In genomic region chr6:88074752-88075554, GRCm38 (mm10) we compare ENCODE assay signal across 8 mouse cellular contexts. TPM values are rescaled to one million over a fixed set of nuclear protein-coding genes. Genes with fewer than 3 reads are reported as not detected.
DNase-seq lines count a peak whose midpoint lies in the region; ATAC-seq and TF ChIP-seq lines count a peak whose summit lies in the region.

No protein-coding gene starts in this region.

- peaks cover 15% of the 10 kb centered on the region for H3K4me1 ChIP-seq in G1E (ENCODE audit: insufficient read depth, low read depth, low read length)
- 0 out of 2 replicates have a peak, but pooled peaks cover 5% of the 10 kb centered on the region for H3K4me1 ChIP-seq in forebrain, embryonic 16.5 days (replicated peaks; ENCODE audit: control insufficient read depth, insufficient read depth, low read length)
- H3K4me1 ChIP-seq in lung, embryonic 14.5 days (ENCODE audit: insufficient read depth) = no peaks in the 10 kb centered on the region
- no peaks in the 10 kb centered on the region for H3K4me1 ChIP-seq in olfactory bulb, adult 2 months (ENCODE audit: control insufficient read depth, insufficient read depth, low read length)
- H3K4me1 ChIP-seq in thymus, adult 2 months (replicated peaks; ENCODE audit: control insufficient read depth, insufficient read depth, low read length) = peaks cover 3% of the 10 kb centered on the region

- WGBS in forebrain, embryonic 16.5 days = 3% methylated on average over 32 of the region's 32 CpGs
- WGBS in lung, embryonic 14.5 days = 4% methylated on average over 32 of the region's 32 CpGs
- WGBS in olfactory bulb, adult 2 months = 2% methylated on average over 32 of the region's 32 CpGs
- WGBS in thymus, adult 2 months = under 1% methylated on average over 32 of the region's 32 CpGs

- H3K4me2 ChIP-seq in forebrain, embryonic 16.5 days (ENCODE audit: low read length) = peak overlapping the region; percentile 90
- peak overlapping the region; percentile 55 for H3K4me2 ChIP-seq in lung, embryonic 14.5 days

- no peaks in the 10 kb centered on the region; the same call in 1 of the 2 replicates for H3K27me3 ChIP-seq in G1E (ENCODE audit: insufficient read depth, low read length)
- peaks cover 8% of the 10 kb centered on the region; the same call in 1 of the 2 replicates for H3K27me3 ChIP-seq in forebrain, embryonic 16.5 days (replicated peaks; ENCODE audit: control insufficient read depth, insufficient read depth, low read length)
- H3K27me3 ChIP-seq in lung, embryonic 14.5 days (ENCODE audit: insufficient read depth, low read length) = no peaks in the 10 kb centered on the region
- no peaks in the 10 kb centered on the region for H3K27me3 ChIP-seq in thymus, adult 2 months (ENCODE audit: control insufficient read depth, insufficient read depth, low read length)

- peak overlapping the region; percentile 74 for H3K4me3 ChIP-seq in G1E (ENCODE audit: low read depth, low read length)
- H3K4me3 ChIP-seq in forebrain, embryonic 16.5 days (replicated peaks; ENCODE audit: low read length) = peak overlapping the region; percentile 56
- peak overlapping the region; percentile 73 for H3K4me3 ChIP-seq in layer of hippocampus, adult 2 months
- H3K4me3 ChIP-seq in lung, embryonic 14.5 days (ENCODE audit: low read depth, low read length) = peak overlapping the region; percentile 28
- H3K4me3 ChIP-seq in olfactory bulb, adult 2 months (ENCODE audit: insufficient read depth, low read depth, low read length) = peak overlapping the region; percentile 53
- H3K4me3 ChIP-seq in thymus, adult 2 months (ENCODE audit: control insufficient read depth, insufficient read depth, low read length) = peak overlapping the region; percentile 62

- peak overlapping the region; percentile 77 for H3K9ac ChIP-seq in forebrain, embryonic 16.5 days (replicated peaks; ENCODE audit: low read depth, low read length)
- H3K9ac ChIP-seq in lung, embryonic 14.5 days = peak overlapping the region; percentile 10

- peak; percentile 95 for ATAC-seq in G1E (ENCODE audit: extremely low read depth, insufficient number of reproducible peaks, low FRiP score, poor library complexity, severe bottlenecking)
- ATAC-seq in forebrain, embryonic 16.5 days = peak; percentile 99
- peak; percentile 99 for ATAC-seq in lung, embryonic 14.5 days (ENCODE audit: insufficient read depth)

- peak overlapping the region; percentile 97 for H3K27ac ChIP-seq in forebrain, embryonic 16.5 days (ENCODE audit: low read length)
- H3K27ac ChIP-seq in layer of hippocampus, adult 2 months = peak overlapping the region; percentile 94
- peak overlapping the region; percentile 69 for H3K27ac ChIP-seq in lung, embryonic 14.5 days (ENCODE audit: low read depth)
- peak overlapping the region; percentile 72 for H3K27ac ChIP-seq in olfactory bulb, adult 2 months (ENCODE audit: insufficient read depth, low read depth, low read length)
- H3K27ac ChIP-seq in thymus, adult 2 months (ENCODE audit: control insufficient read depth, insufficient read depth, low read length) = peak overlapping the region; percentile 61

- no peaks in the 10 kb centered on the region for H3K9me3 ChIP-seq in G1E (replicated peaks)
- no peaks in the 10 kb centered on the region for H3K9me3 ChIP-seq in forebrain, embryonic 16.5 days (ENCODE audit: control insufficient read depth, low read length)
- no peaks in the 10 kb centered on the region for H3K9me3 ChIP-seq in lung, embryonic 14.5 days (ENCODE audit: low read depth, low read length)

- intact Hi-C loops in heart, postnatal 36 days (cut with DNase I) = loop anchor here (1.0 to 5.0 kb wide), 4 partner anchors 32 to 188 kb away; partner anchors contain the start of genes Copg1 and Hmces

- peak; percentile 32; the same call in 1 of the 2 replicates for TF ChIP-seq POLR2A in olfactory bulb, adult 2 months (IDR thresholded peaks at IDR 0.05; ENCODE audit: insufficient read depth, low read depth, low read length)
- TF ChIP-seq POLR2A in thymus, adult 2 months (IDR thresholded peaks at IDR 0.05; ENCODE audit: control insufficient read depth, extremely low read depth, insufficient read depth, low read length, poor library complexity) = 0 out of 2 replicates have a peak, but pooled peaks have one; percentile 38

- peak; percentile 71 for TF ChIP-seq CTCF in G1E (IDR thresholded peaks at IDR 0.05; ENCODE audit: low read depth, low read length)
- peak; percentile 94 for TF ChIP-seq CTCF in layer of hippocampus, adult 2 months (conservative IDR thresholded peaks at IDR 0.05)
- TF ChIP-seq CTCF in lung, embryonic 14.5 days (IDR thresholded peaks at IDR 0.05; ENCODE audit: low read depth) = peak; percentile 93
- TF ChIP-seq CTCF in olfactory bulb, adult 2 months (IDR thresholded peaks at IDR 0.05; ENCODE audit: insufficient read depth, low read depth, low read length) = peak; percentile 92
- TF ChIP-seq CTCF in thymus, adult 2 months (IDR thresholded peaks at IDR 0.05; ENCODE audit: borderline replicate concordance, control insufficient read depth, extremely low read depth, insufficient read depth, low read length, poor library complexity) = peak; percentile 95

- DNase-seq in G1E (ENCODE audit: low spot score) = peak; percentile 71
- DNase-seq in cerebellum, adult 18-20 months = peak; percentile 92 to 94
- peak; percentile 94 to 95 for DNase-seq in heart, postnatal 36 days
- peak; percentile 93 to 94 for DNase-seq in layer of hippocampus, adult 2 months (ENCODE audit: low spot score in 2 of 2)
- DNase-seq in lung, embryonic 14.5 days = peak; percentile 99
- peak; percentile 91 for DNase-seq in thymus, adult 2 months

- H3K36me3 ChIP-seq in G1E (replicated peaks) = no peaks in the 10 kb centered on the region
- H3K36me3 ChIP-seq in forebrain, embryonic 16.5 days (ENCODE audit: control insufficient read depth, insufficient read depth) = no peaks in the 10 kb centered on the region
- no peaks in the 10 kb centered on the region for H3K36me3 ChIP-seq in lung, embryonic 14.5 days (ENCODE audit: insufficient read depth)
- H3K36me3 ChIP-seq in thymus, adult 2 months (ENCODE audit: control insufficient read depth, insufficient read depth, low read length) = no peaks in the 10 kb centered on the region

RNA-seq across cellular contexts. Expression of gene Rpn1, which starts 9.3 kb away (rescaled TPM):
- 164 and 172 TPM in 2 replicates for total RNA-seq in G1E (2014; fragmentation: Nextera tagmentation)
- total RNA-seq in G1E (2017) = 156 and 179 TPM in 2 replicates
- polyA plus RNA-seq in G1E (2012) = 44.5 and 49.1 TPM in 2 replicates
- 273 and 275 TPM in 2 replicates for polyA plus RNA-seq in forebrain, embryonic 16.5 days (2015; fragmentation: Nextera tagmentation; extraction: Ambion mirVana)
- 100 to 1,000 TPM in 1 of 2 experiments, 10 to 100 TPM in 1; 95.1 to 102 TPM for total RNA-seq in heart, postnatal 36 days (2021)
- total RNA-seq in layer of hippocampus, adult 2 months (2021) = 100 to 1,000 TPM; 163 to 174 TPM
- polyA plus RNA-seq in lung, embryonic 14.5 days (2014; fragmentation: Nextera tagmentation; extraction: Ambion mirVana) = 437 and 440 TPM in 2 replicates
- polyA plus RNA-seq in olfactory bulb, adult 2 months (2012; ENCODE audit: insufficient read depth, insufficient read length, low replicate concordance, missing spikeins) = not detected in 2 replicates
- polyA plus RNA-seq in thymus, adult 2 months (2012; rRNA removed) = 133 and 158 TPM in 2 replicates

RNA-seq across cellular contexts. Expression of gene Rab7, which starts 29.9 kb away (rescaled TPM):
- total RNA-seq in G1E (2014; fragmentation: Nextera tagmentation) (419 and 473 TPM in 2 replicates), G1E (2017) (80.7 and 101 TPM in 2 replicates)
- 89.5 and 89.9 TPM in 2 replicates for polyA plus RNA-seq in G1E (2012)
- polyA plus RNA-seq in forebrain, embryonic 16.5 days (2015; fragmentation: Nextera tagmentation; extraction: Ambion mirVana) = 343 TPM in 2 replicates
- total RNA-seq in heart, postnatal 36 days (2021) = 100 to 1,000 TPM; 253 to 304 TPM
- total RNA-seq in layer of hippocampus, adult 2 months (2021) = 100 to 1,000 TPM; 305 to 332 TPM
- 216 and 218 TPM in 2 replicates for polyA plus RNA-seq in lung, embryonic 14.5 days (2014; fragmentation: Nextera tagmentation; extraction: Ambion mirVana)
- polyA plus RNA-seq in olfactory bulb, adult 2 months (2012; ENCODE audit: insufficient read depth, insufficient read length, low replicate concordance, missing spikeins) = 304 TPM in 1 of 2 replicates, not detected in the other
- 145 and 148 TPM in 2 replicates for polyA plus RNA-seq in thymus, adult 2 months (2012; rRNA removed)

Comparison
In these comparisons a context has a peak if more than half of its experiments do, and no peak if none do; other contexts are left out.
1. Peak in every context shown above with its lines: DNase-seq, ATAC-seq, H3K4me3 ChIP-seq and H3K27ac ChIP-seq.